Mouse (Mus musculus): ENCODE measurements at regions not wholly inside any gene's neighbourhood (a gene's known extent, or its start where the extent isn't known, plus 50 kb on each side); places are given as distances from the start of the nearest gene placed in this dataset.
A peak's percentile ranks its signal among the peaks of the same experiment; 100 is the strongest.
"Not testable (repeated sequence)": the region's sequence is repeated elsewhere in the genome, so short reads cannot be mapped to it uniquely, and the experiment has no call there.

- TF ChIP-seq CTCF (IDR thresholded peaks at IDR 0.05; ENCODE audit: low read depth), result no peak
- ATAC-seq, result no peak
- no peaks in the 10 kb centered on the region for H3K36me3 ChIP-seq (ENCODE audit: insufficient read depth, low read length)
- no peak overlapping the region for H3K4me2 ChIP-seq (ENCODE audit: low read depth, low read length)
- no peak overlapping the region for H3K4me3 ChIP-seq (ENCODE audit: low read length)
- DNase-seq (ENCODE audit: low spot score), result no peak
- no peaks in the 10 kb centered on the region for H3K9me3 ChIP-seq (ENCODE audit: low read length)
- no peaks in the 10 kb centered on the region for H3K27me3 ChIP-seq (ENCODE audit: insufficient read depth, low read length)
- H3K27ac ChIP-seq, result no peak overlapping the region
- no peak overlapping the region for H3K9ac ChIP-seq (replicated peaks; ENCODE audit: low read length)
- H3K4me1 ChIP-seq (ENCODE audit: insufficient read depth, low read length), result no peaks in the 10 kb centered on the region
- WGBS, result 48% methylated on average over 1 of the region's 1 CpGs
Measured at GRCm38 (mm10) chr3:118194754-118195153, 326.0 kb upstream of the Snx7 start.

GRCm38 (mm10) chr3:118189382-118189781 lies 320.6 kb upstream of the Snx7 start:
- H3K4me2 ChIP-seq (ENCODE audit: low read depth, low read length), result no peak overlapping the region
- DNase-seq (ENCODE audit: low spot score), result peak; percentile 5
- no peak for TF ChIP-seq CTCF (IDR thresholded peaks at IDR 0.05; ENCODE audit: low read depth)

GRCm38 (mm10) chr3:118177446-118177845 lies 308.7 kb upstream of the Snx7 start:
- Histone ChIP-seq H3K36me3 (ENCODE audit: insufficient read depth, low read length) (no peaks in the 10 kb centered on the region), H3K4me2 (ENCODE audit: low read depth, low read length) (no peak overlapping the region), H3K4me1 (ENCODE audit: insufficient read depth, low read length) (no peaks in the 10 kb centered on the region), H3K27me3 (ENCODE audit: insufficient read depth, low read length) (no peaks in the 10 kb centered on the region), H3K9ac (replicated peaks; ENCODE audit: low read length) (no peak overlapping the region), H3K4me3 (ENCODE audit: low read length) (no peak overlapping the region), H3K27ac (no peak overlapping the region), H3K9me3 (ENCODE audit: low read length) (no peaks in the 10 kb centered on the region)
- WGBS, result 94% methylated on average over 2 of the region's 2 CpGs
- no peak for TF ChIP-seq CTCF (IDR thresholded peaks at IDR 0.05; ENCODE audit: low read depth)
- ATAC-seq (no peak), DNase-seq (ENCODE audit: low spot score) (no peak)

More at GRCm38 (mm10) chr3:118189382-118189781, 320.6 kb upstream of the Snx7 start:
- Histone ChIP-seq H3K9ac (replicated peaks; ENCODE audit: low read length) (no peak overlapping the region), H3K27ac (no peak overlapping the region), H3K4me3 (ENCODE audit: low read length) (no peak overlapping the region), H3K27me3 (ENCODE audit: insufficient read depth, low read length) (no peaks in the 10 kb centered on the region), H3K36me3 (ENCODE audit: insufficient read depth, low read length) (no peaks in the 10 kb centered on the region), H3K4me1 (ENCODE audit: insufficient read depth, low read length) (no peaks in the 10 kb centered on the region), H3K9me3 (ENCODE audit: low read length) (no peaks in the 10 kb centered on the region)
- no peak for ATAC-seq

- WGBS, result 70% methylated on average over 2 of the region's 2 CpGs
- H3K4me2 ChIP-seq (ENCODE audit: low read depth, low read length), result no peak overlapping the region
- no peak for ATAC-seq
Measured at GRCm38 (mm10) chr3:118162916-118163315, 294.2 kb upstream of the Snx7 start.

GRCm38 (mm10) chr3:118144788-118145187 lies 276.1 kb upstream of the Snx7 start:
- Histone ChIP-seq H3K4me3 (ENCODE audit: low read length) (no peak overlapping the region), H3K36me3 (ENCODE audit: insufficient read depth, low read length) (no peaks in the 10 kb centered on the region), H3K9me3 (ENCODE audit: low read length) (no peaks in the 10 kb centered on the region), H3K27ac (no peak overlapping the region), H3K9ac (replicated peaks; ENCODE audit: low read length) (no peak overlapping the region), H3K4me1 (ENCODE audit: insufficient read depth, low read length) (no peaks in the 10 kb centered on the region), H3K27me3 (ENCODE audit: insufficient read depth, low read length) (no peaks in the 10 kb centered on the region), H3K4me2 (ENCODE audit: low read depth, low read length) (no peak overlapping the region)
- ATAC-seq (no peak), DNase-seq (ENCODE audit: low spot score) (no peak)
- TF ChIP-seq CTCF (IDR thresholded peaks at IDR 0.05; ENCODE audit: low read depth), result no peak
- 93% methylated on average over 1 of the region's 1 CpGs for WGBS

More at GRCm38 (mm10) chr3:118162916-118163315, 294.2 kb upstream of the Snx7 start:
- no peak for TF ChIP-seq CTCF (IDR thresholded peaks at IDR 0.05; ENCODE audit: low read depth)
- no peak overlapping the region for H3K4me3 ChIP-seq (ENCODE audit: low read length)
- H3K27ac ChIP-seq, result no peak overlapping the region
- no peaks in the 10 kb centered on the region for H3K4me1 ChIP-seq (ENCODE audit: insufficient read depth, low read length)
- no peaks in the 10 kb centered on the region for H3K36me3 ChIP-seq (ENCODE audit: insufficient read depth, low read length)
- H3K9ac ChIP-seq (replicated peaks; ENCODE audit: low read length), result no peak overlapping the region
- H3K27me3 ChIP-seq (ENCODE audit: insufficient read depth, low read length), result no peaks in the 10 kb centered on the region
- H3K9me3 ChIP-seq (ENCODE audit: low read length), result no peaks in the 10 kb centered on the region
- DNase-seq (ENCODE audit: low spot score), result no peak

GRCm38 (mm10) chr3:118141731-118142130 lies 273.0 kb upstream of the Snx7 start:
- Histone ChIP-seq H3K9me3 (ENCODE audit: low read length) (no peaks in the 10 kb centered on the region), H3K27ac (no peak overlapping the region), H3K4me3 (ENCODE audit: low read length) (no peak overlapping the region), H3K36me3 (ENCODE audit: insufficient read depth, low read length) (no peaks in the 10 kb centered on the region), H3K4me1 (ENCODE audit: insufficient read depth, low read length) (no peaks in the 10 kb centered on the region), H3K9ac (replicated peaks; ENCODE audit: low read length) (no peak overlapping the region), H3K4me2 (ENCODE audit: low read depth, low read length) (no peak overlapping the region), H3K27me3 (ENCODE audit: insufficient read depth, low read length) (no peaks in the 10 kb centered on the region)
- WGBS, result 75% methylated on average over 8 of the region's 8 CpGs
- DNase-seq (ENCODE audit: low spot score), result no peak
- TF ChIP-seq CTCF (IDR thresholded peaks at IDR 0.05; ENCODE audit: low read depth), result no peak
- ATAC-seq, result no peak

- Histone ChIP-seq H3K9me3 (ENCODE audit: low read length) (no peaks in the 10 kb centered on the region), H3K27ac (no peak overlapping the region), H3K9ac (replicated peaks; ENCODE audit: low read length) (no peak overlapping the region), H3K4me1 (ENCODE audit: insufficient read depth, low read length) (no peaks in the 10 kb centered on the region), H3K27me3 (ENCODE audit: insufficient read depth, low read length) (no peaks in the 10 kb centered on the region), H3K4me3 (ENCODE audit: low read length) (no peak overlapping the region), H3K4me2 (ENCODE audit: low read depth, low read length) (no peak overlapping the region), H3K36me3 (ENCODE audit: insufficient read depth, low read length) (no peaks in the 10 kb centered on the region)
- DNase-seq (ENCODE audit: low spot score) (no peak), ATAC-seq (no peak)
- no peak for TF ChIP-seq CTCF (IDR thresholded peaks at IDR 0.05; ENCODE audit: low read depth)
- WGBS, result 76% methylated on average over 2 of the region's 2 CpGs
Measured at GRCm38 (mm10) chr3:118140108-118140507, 271.4 kb upstream of the Snx7 start.

- 100% methylated on average over 1 of the region's 1 CpGs for WGBS
- DNase-seq (ENCODE audit: low spot score), result not testable (repeated sequence)
Measured at GRCm38 (mm10) chr3:118128349-118128748, 259.6 kb upstream of the Snx7 start.

More at GRCm38 (mm10) chr3:118128349-118128748, 259.6 kb upstream of the Snx7 start:
- H3K4me2 ChIP-seq (ENCODE audit: low read depth, low read length); H3K9me3 ChIP-seq (ENCODE audit: low read length); H3K27ac ChIP-seq; H3K4me3 ChIP-seq (ENCODE audit: low read length); H3K4me1 ChIP-seq (ENCODE audit: insufficient read depth, low read length); H3K9ac ChIP-seq (replicated peaks; ENCODE audit: low read length); H3K36me3 ChIP-seq (ENCODE audit: insufficient read depth, low read length); ATAC-seq; H3K27me3 ChIP-seq (ENCODE audit: insufficient read depth, low read length): not testable (repeated sequence)

All from hindbrain, postnatal 0 days (tissue).